Mouse (Mus musculus): Measurements from ENCODE around the gene Ak9. TPM values are rescaled to one million over a fixed set of nuclear protein-coding genes. Genes with fewer than 3 reads are reported as not detected.

Gene Ak9
- not detected for polyA plus RNA-seq (2014; fragmentation: Illumina TruSeq; extraction: RNeasy Lipid Tissue Mini Kit (QIAGEN cat#74804); ENCODE audit: low read depth, low replicate concordance)

GRCm38 (mm10) chr10:41303639-41304444, at the start of gene Ak9:
Ak9 (plus strand) TSS chr10:41303980.

DNA sequence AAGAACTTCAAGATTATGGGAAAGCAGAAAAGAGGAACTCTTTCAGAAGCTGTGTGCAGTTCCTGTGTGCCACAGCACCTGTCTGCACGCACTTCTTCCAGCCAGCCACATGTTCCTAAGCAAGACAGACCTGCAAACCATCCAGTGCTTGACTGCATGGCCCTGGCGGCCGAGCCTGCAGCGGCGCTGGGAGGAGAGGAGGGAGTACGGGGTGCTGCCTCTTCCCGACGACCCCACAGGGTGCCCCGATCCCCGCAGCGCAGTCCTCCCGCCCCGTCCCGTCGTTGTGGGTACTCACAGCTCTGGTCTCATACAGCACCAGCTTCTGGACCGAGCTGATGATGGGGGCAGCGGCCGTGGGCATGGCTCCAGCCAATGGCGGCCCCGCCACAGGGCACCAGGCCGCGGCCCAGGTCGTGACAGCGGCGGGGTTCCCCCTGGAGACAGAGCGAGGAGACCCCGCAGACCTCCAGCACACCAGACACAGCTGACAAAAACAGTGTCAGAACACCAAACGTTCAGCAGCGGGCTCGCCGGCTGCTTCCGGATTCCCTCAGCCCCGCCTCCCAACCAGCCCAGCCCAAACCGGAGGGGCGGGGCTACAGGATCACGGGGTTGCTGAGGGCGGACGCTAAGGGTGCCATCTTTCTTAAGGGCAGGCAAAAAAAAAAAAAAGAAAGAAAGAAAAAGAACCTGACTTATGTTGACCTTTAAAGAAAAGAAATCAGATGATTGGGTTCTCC, 920 bp upstream of the Ak9 start, which contains the start of gene Fig4:
Gene Fig4, minus strand, starts transcription at position 572 of the 743 bp plus-strand sequence.

GRCm38 (mm10) chr10:41450137-41450670, 146.4 kb downstream of the Ak9 start, which contains the start of gene Zbtb24:
Zbtb24 (plus strand) TSS chr10:41450383.

DNA sequence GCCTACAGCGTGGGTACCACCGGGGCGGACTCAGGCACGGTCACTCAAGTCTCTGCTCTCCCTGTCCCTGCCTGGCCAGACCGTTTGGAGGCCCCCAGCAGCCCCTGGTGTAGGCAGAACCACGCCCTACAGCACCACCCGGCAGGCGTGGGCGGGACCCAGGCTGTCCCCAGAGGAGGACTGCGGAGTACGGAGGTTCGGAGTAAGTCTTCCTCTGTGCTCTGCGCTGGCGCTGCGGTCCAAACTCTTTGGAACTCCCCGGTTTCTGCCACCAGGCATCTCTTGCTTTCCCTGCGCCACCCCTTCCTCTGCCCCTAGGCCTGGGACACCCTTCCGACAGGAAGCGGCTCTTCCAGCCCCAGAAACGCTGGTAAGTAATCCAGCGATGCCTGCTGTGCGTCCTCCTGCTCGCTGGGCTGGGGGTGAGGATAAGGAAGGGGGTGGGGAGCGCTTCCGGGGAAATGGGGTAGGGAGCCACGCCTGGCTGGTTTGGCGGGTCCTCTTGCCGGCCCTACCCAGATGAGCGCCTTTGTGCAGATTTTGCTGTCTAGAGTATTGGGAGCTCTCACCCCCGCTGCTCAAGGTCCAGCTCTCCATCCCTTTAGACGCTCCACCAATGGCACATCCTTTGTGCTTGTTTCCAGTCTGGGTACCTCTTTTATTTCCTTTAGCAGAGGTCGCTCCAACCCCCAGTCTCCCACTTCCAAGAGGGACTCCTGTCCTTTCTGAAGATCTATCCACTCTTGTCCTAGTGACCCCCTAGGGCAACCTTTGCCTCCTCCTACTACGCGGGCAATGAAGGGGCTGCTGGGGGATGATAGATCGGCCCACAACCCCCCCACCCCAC, 172.6 kb downstream of the Ak9 start, which contains the start of gene Mical1:
Gene Mical1, plus strand, starts transcription at position 144 of the 847 bp plus-strand sequence.

Other genes with a start within 250 kb of the Ak9 start
- gene Gpr6, start 231.7 kb upstream of the Ak9 start, polyA plus RNA-seq (2014; fragmentation: Illumina TruSeq; extraction: RNeasy Lipid Tissue Mini Kit (QIAGEN cat#74804); ENCODE audit: low read depth, low replicate concordance), result not detected
- gene Fig4, start 720 bp upstream of the Ak9 start, polyA plus RNA-seq (2014; fragmentation: Illumina TruSeq; extraction: RNeasy Lipid Tissue Mini Kit (QIAGEN cat#74804); ENCODE audit: low read depth, low replicate concordance), result 26.7 TPM
- 8.3 TPM for gene Zbtb24, start 146.4 kb downstream of the Ak9 start, polyA plus RNA-seq (2014; fragmentation: Illumina TruSeq; extraction: RNeasy Lipid Tissue Mini Kit (QIAGEN cat#74804); ENCODE audit: low read depth, low replicate concordance)
- gene Mical1, start 172.3 kb downstream of the Ak9 start, polyA plus RNA-seq (2014; fragmentation: Illumina TruSeq; extraction: RNeasy Lipid Tissue Mini Kit (QIAGEN cat#74804); ENCODE audit: low read depth, low replicate concordance), result not detected
- gene Smpd2, start 186.4 kb downstream of the Ak9 start, polyA plus RNA-seq (2014; fragmentation: Illumina TruSeq; extraction: RNeasy Lipid Tissue Mini Kit (QIAGEN cat#74804); ENCODE audit: low read depth, low replicate concordance), result 3.0 TPM
- gene Ppil6, start 186.5 kb downstream of the Ak9 start, polyA plus RNA-seq (2014; fragmentation: Illumina TruSeq; extraction: RNeasy Lipid Tissue Mini Kit (QIAGEN cat#74804); ENCODE audit: low read depth, low replicate concordance), result 2.1 TPM
- 786 TPM for gene Cd164, start 215.4 kb downstream of the Ak9 start, polyA plus RNA-seq (2014; fragmentation: Illumina TruSeq; extraction: RNeasy Lipid Tissue Mini Kit (QIAGEN cat#74804); ENCODE audit: low read depth, low replicate concordance)